Mouse (Mus musculus) layer of hippocampus, postnatal 25 days (tissue): Measurements from ENCODE around the gene Olfr1047. TPM values are rescaled to one million over a fixed set of nuclear protein-coding genes. Genes with fewer than 3 reads are reported as not detected.
"Not testable (repeated sequence)": the region's sequence is repeated elsewhere in the genome, so short reads cannot be mapped to it uniquely, and the experiment has no call there.

Experiments used
- DNase-seq, 2 experiments: peaks; one replicate each; pipeline ENCODE4 v3.0.0; 2022; ENCODE audit warnings: mixed read lengths in 2 of 2, low spot score in 1 of 2; ENCODE audit errors: extremely low spot score in 1 of 2
- total RNA-seq, 2 experiments: library from RNA; stranded (reverse); gene quantifications; 2 replicates each; pipeline ENCODE4 v1.2.3; 2021

Gene Olfr1047
- total RNA-seq: not detected

- no peak for DNase-seq
Observed at GRCm38 (mm10) chr2:86231301-86231700, at the start of gene Olfr1047. Gene Olfr1047, minus strand, starts transcription at chr2:86231401.

GRCm38 (mm10) chr2:86278988-86279387 lies 47.8 kb upstream of the Olfr1047 start, which contains the start of gene Olfr1051:
Gene Olfr1051, minus strand, starts transcription at chr2:86279088.
- DNase-seq: not testable (repeated sequence)

- DNase-seq: not testable (repeated sequence)
Observed at GRCm38 (mm10) chr2:86258228-86258627, 27.0 kb upstream of the Olfr1047 start, which contains the start of gene Olfr1049. Gene Olfr1049, minus strand, starts transcription at chr2:86258328.

GRCm38 (mm10) chr2:86240189-86240588 lies 9.0 kb upstream of the Olfr1047 start, which contains the start of gene Olfr1048:
Gene Olfr1048, minus strand, starts transcription at chr2:86240289.
- DNase-seq: no peak

- no peak for DNase-seq
Observed at GRCm38 (mm10) chr2:86219214-86219613, 12.0 kb downstream of the Olfr1047 start, which contains the start of gene Olfr1046. Gene Olfr1046, minus strand, starts transcription at chr2:86219314.

GRCm38 (mm10) chr2:86202909-86203308 lies 28.3 kb downstream of the Olfr1047 start, which contains the start of gene Olfr1045:
Gene Olfr1045, minus strand, starts transcription at chr2:86203009.
- no peak for DNase-seq

GRCm38 (mm10) chr2:86195863-86196262 lies 35.3 kb downstream of the Olfr1047 start:
- DNase-seq: no peak

- DNase-seq: no peak
Observed at GRCm38 (mm10) chr2:86185583-86185982, 45.6 kb downstream of the Olfr1047 start, which contains the start of gene Olfr52. Gene Olfr52, minus strand, starts transcription at chr2:86185683.

GRCm38 (mm10) chr2:86179950-86180349 lies 51.3 kb downstream of the Olfr1047 start:
- no peak for DNase-seq

GRCm38 (mm10) chr2:86177720-86178119 lies 53.5 kb downstream of the Olfr1047 start, which contains the start of gene Olfr1044:
Gene Olfr1044, minus strand, starts transcription at chr2:86177820.
- no peak for DNase-seq

Other genes with a start within 250 kb of the Olfr1047 start
- gene Olfr1031, start 241.1 kb downstream of the Olfr1047 start, total RNA-seq: not detected
- gene Olfr1032, start 225.9 kb downstream of the Olfr1047 start, total RNA-seq: not detected
- not detected for gene Olfr1033, start 210.8 kb downstream of the Olfr1047 start, total RNA-seq
- gene Olfr1034, start 185.5 kb downstream of the Olfr1047 start, total RNA-seq: not detected
- not detected for gene Olfr1036, start 157.4 kb downstream of the Olfr1047 start, total RNA-seq
- not detected for gene Olfr1037, start 144.0 kb downstream of the Olfr1047 start, total RNA-seq
- gene Olfr1039, start 95.5 kb downstream of the Olfr1047 start, total RNA-seq: not detected
- gene Olfr1040, start 84.7 kb downstream of the Olfr1047 start, total RNA-seq: not detected
- not detected for gene Olfr1042, start 69.6 kb downstream of the Olfr1047 start, total RNA-seq
- gene Olfr1043, start 63.9 kb downstream of the Olfr1047 start, total RNA-seq: not detected
- gene Olfr1044, start 53.6 kb downstream of the Olfr1047 start, total RNA-seq: not detected
- not detected for gene Olfr52, start 45.7 kb downstream of the Olfr1047 start, total RNA-seq
- not detected for gene Olfr1045, start 28.4 kb downstream of the Olfr1047 start, total RNA-seq
- gene Olfr1046, start 12.1 kb downstream of the Olfr1047 start, total RNA-seq: not detected
- not detected for gene Olfr1048, start 8.9 kb upstream of the Olfr1047 start, total RNA-seq
- gene Olfr1049, start 26.9 kb upstream of the Olfr1047 start, total RNA-seq: not detected
- gene Olfr1051, start 47.7 kb upstream of the Olfr1047 start, total RNA-seq: not detected
- gene Olfr1052, start 61.1 kb upstream of the Olfr1047 start, total RNA-seq: not detected
- not detected for gene Olfr1053, start 83.9 kb upstream of the Olfr1047 start, total RNA-seq
- not detected for gene Olfr1054, start 104.0 kb upstream of the Olfr1047 start, total RNA-seq
- gene Olfr1055, start 118.9 kb upstream of the Olfr1047 start, total RNA-seq: not detected
- gene Olfr1056, start 131.1 kb upstream of the Olfr1047 start, total RNA-seq: not detected
- gene Olfr1057, start 147.0 kb upstream of the Olfr1047 start, total RNA-seq: not detected
- gene Olfr1058, start 157.2 kb upstream of the Olfr1047 start, total RNA-seq: not detected
- gene Olfr1061, start 182.6 kb upstream of the Olfr1047 start, total RNA-seq: not detected
- gene Olfr1062, start 195.3 kb upstream of the Olfr1047 start, total RNA-seq: not detected
- gene Olfr1065, start 219.2 kb upstream of the Olfr1047 start, total RNA-seq: not detected
- not detected for gene Olfr1066, start 224.9 kb upstream of the Olfr1047 start, total RNA-seq